Mouse (Mus musculus) limb, embryonic 15.5 days (tissue): ENCODE measurements at regions not wholly inside any gene's neighbourhood (a gene's known extent, or its start where the extent isn't known, plus 50 kb on each side); places are given as distances from the start of the nearest gene placed in this dataset.

Source experiments
- ATAC-seq: fragments of 200-750 bp; cut with Nextera tagmentation; 2 replicates; pipeline ENCODE4 v1.8.0; 2017; ENCODE audit warnings: low read depth, moderate TSS enrichment; ENCODE audit not compliant: insufficient number of reproducible peaks, low FRiP score, low TSS enrichment
- H3K27ac ChIP-seq: fragments of 300-500 bp; sonication (generic); 2 replicates; pipeline ENCODE4 v1.5.1; 2015; ENCODE audit warnings: moderate library complexity, mild to moderate bottlenecking, inconsistent platforms
- H3K27me3 ChIP-seq: fragments of 300-500 bp; sonication (generic); 2 replicates; pipeline ENCODE4 v1.6.1; 2015; ENCODE audit warnings: inconsistent platforms
- H3K36me3 ChIP-seq: fragments of 300-500 bp; sonication (generic); 2 replicates; pipeline ENCODE4 v1.6.1; 2015; ENCODE audit warnings: inconsistent platforms
- H3K4me1 ChIP-seq: fragments of 300-500 bp; sonication (generic); 2 replicates; pipeline ENCODE4 v1.6.1; 2015; ENCODE audit warnings: inconsistent platforms
- H3K4me2 ChIP-seq: fragments of 300-500 bp; sonication (generic); 2 replicates; pipeline ENCODE4 v1.6.1; 2015; ENCODE audit warnings: mild to moderate bottlenecking, inconsistent platforms
- H3K4me3 ChIP-seq: fragments of 300-500 bp; sonication (generic); 2 replicates; pipeline ENCODE4 v1.5.1; 2015; ENCODE audit warnings: mild to moderate bottlenecking, inconsistent platforms
- H3K9ac ChIP-seq: fragments of 300-500 bp; sonication (generic); 2 replicates; pipeline ENCODE4 v1.6.1; 2015; ENCODE audit warnings: inconsistent platforms
- H3K9me3 ChIP-seq: fragments of 300-500 bp; sonication (generic); 2 replicates; pipeline ENCODE4 v1.6.1; 2016; ENCODE audit warnings: inconsistent platforms
- WGBS: fragments of 180-500 bp; shearing (Covaris S2); methylation state at CpG from one replicate; pipeline ENCODE4 v1.1.7; 2015; 5-methylcytosine and 5-hydroxymethylcytosine counted together

GRCm38 (mm10) chr2:161398061-161398460, 289.2 kb upstream of the Chd6 start:
- Histone ChIP-seq H3K9me3 (no peaks in the 10 kb centered on the region), H3K9ac (no peak overlapping the region), H3K27ac (no peak overlapping the region), H3K36me3 (no peaks in the 10 kb centered on the region), H3K4me1 (no peaks in the 10 kb centered on the region), H3K4me3 (no peak overlapping the region), H3K27me3 (no peaks in the 10 kb centered on the region), H3K4me2 (no peak overlapping the region)
- no peak for ATAC-seq
- WGBS = 78% methylated on average over 3 of the region's 3 CpGs

DNA sequence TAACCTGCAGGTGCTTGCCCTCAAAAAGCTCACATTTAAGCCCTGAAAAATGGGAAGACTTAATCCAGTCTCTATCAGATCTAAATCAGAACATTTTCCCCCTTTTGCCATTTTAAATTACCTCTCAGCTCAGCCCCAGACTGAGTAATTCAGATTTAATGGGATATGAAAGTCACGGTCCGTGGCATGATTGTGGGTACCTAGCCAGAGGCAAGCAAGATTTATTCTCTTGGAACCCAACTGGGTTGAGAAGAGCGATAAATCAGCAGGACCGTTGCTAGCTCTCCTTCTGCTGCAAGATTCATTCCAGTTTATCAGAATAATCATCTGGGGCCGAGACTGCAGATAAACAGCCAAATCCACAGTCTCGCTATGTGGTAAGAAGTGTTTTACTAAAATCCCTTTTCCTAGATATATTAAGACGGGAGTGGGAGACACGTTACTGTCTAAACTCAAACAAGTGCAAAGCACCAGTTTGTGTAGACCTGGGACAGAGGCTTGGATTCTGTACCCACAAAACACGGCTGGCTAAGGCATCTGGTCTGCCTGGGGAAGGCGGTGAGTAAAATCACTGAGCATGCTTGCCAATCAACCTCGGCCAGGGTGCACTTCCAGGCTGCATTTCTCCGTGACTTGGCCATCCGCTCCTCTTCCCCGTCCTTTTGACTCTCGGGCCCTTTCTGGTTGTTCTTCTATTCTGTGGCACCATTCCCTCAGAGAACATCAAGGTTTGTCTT, 282.2 kb upstream of the Chd6 start:
- Histone ChIP-seq H3K36me3 (no peaks in the 10 kb centered on the region), H3K27me3 (no peaks in the 10 kb centered on the region), H3K4me2 (no peak overlapping the region), H3K27ac (no peak overlapping the region), H3K9me3 (no peaks in the 10 kb centered on the region), H3K4me3 (no peak overlapping the region), H3K9ac (no peak overlapping the region), H3K4me1 (no peaks in the 10 kb centered on the region)
- ATAC-seq = no peak
- WGBS = 67% methylated on average over 15 of the region's 15 CpGs

DNA sequence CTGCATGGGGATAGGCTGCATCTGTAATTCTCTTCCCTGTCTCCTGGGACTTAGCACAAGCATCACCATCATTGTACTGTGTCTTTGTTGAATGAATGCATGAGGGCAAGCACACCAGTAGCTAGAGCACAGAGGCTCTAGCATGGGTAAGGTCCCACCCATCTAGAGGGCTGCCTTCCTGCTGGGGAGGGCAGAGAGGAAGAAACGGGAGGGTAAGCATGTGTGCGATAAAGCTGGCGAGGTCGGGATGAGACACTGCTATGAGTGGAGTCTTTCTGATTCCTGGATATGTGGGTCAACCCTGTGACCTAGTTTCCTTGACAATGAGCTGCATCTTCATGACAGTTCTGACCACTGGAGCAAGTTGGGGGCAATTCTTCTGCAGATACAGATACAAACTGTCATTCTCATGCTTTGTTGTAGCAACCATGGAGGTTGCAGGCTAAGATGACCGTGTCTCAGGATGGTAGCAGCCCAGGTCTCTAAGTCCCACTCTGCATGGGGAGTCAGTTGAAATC, 280.5 kb upstream of the Chd6 start:
- H3K9me3 ChIP-seq = no peaks in the 10 kb centered on the region
- H3K27me3 ChIP-seq = no peaks in the 10 kb centered on the region
- no peak overlapping the region for H3K9ac ChIP-seq
- 91% methylated on average over 5 of the region's 5 CpGs for WGBS
- H3K4me2 ChIP-seq = no peak overlapping the region
- H3K36me3 ChIP-seq = no peaks in the 10 kb centered on the region
- no peak overlapping the region for H3K4me3 ChIP-seq
- H3K27ac ChIP-seq = no peak overlapping the region
- no peak for ATAC-seq
- no peaks in the 10 kb centered on the region for H3K4me1 ChIP-seq

- Histone ChIP-seq H3K27me3 (no peaks in the 10 kb centered on the region), H3K9ac (no peak overlapping the region), H3K36me3 (no peaks in the 10 kb centered on the region), H3K9me3 (no peaks in the 10 kb centered on the region), H3K4me3 (no peak overlapping the region), H3K27ac (no peak overlapping the region), H3K4me1 (no peaks in the 10 kb centered on the region), H3K4me2 (no peak overlapping the region)
- no peak for ATAC-seq
- 60% methylated on average over 6 of the region's 6 CpGs for WGBS
Measured at GRCm38 (mm10) chr2:161387054-161387453, 278.2 kb upstream of the Chd6 start.

GRCm38 (mm10) chr2:161382411-161382810, 273.5 kb upstream of the Chd6 start:
- no peak for ATAC-seq
- Histone ChIP-seq H3K27ac (no peak overlapping the region), H3K4me2 (no peak overlapping the region), H3K4me1 (no peaks in the 10 kb centered on the region), H3K4me3 (no peak overlapping the region), H3K36me3 (no peaks in the 10 kb centered on the region), H3K27me3 (no peaks in the 10 kb centered on the region), H3K9ac (no peak overlapping the region), H3K9me3 (no peaks in the 10 kb centered on the region)
- WGBS = 75% methylated on average over 3 of the region's 3 CpGs

GRCm38 (mm10) chr2:161378313-161378712, 269.4 kb upstream of the Chd6 start:
- Histone ChIP-seq H3K27me3 (no peaks in the 10 kb centered on the region), H3K4me2 (no peak overlapping the region), H3K27ac (no peak overlapping the region), H3K36me3 (no peaks in the 10 kb centered on the region), H3K4me1 (no peaks in the 10 kb centered on the region), H3K9me3 (no peaks in the 10 kb centered on the region), H3K9ac (no peak overlapping the region), H3K4me3 (no peak overlapping the region)
- 87% methylated on average over 4 of the region's 4 CpGs for WGBS
- ATAC-seq = no peak

GRCm38 (mm10) chr2:161362325-161362724, 253.4 kb upstream of the Chd6 start:
- H3K9me3 ChIP-seq = no peaks in the 10 kb centered on the region
- no peaks in the 10 kb centered on the region for H3K36me3 ChIP-seq
- no peak overlapping the region for H3K27ac ChIP-seq
- peak; percentile 30; the same call in 1 of the 2 replicates for ATAC-seq
- no peak overlapping the region for H3K4me2 ChIP-seq
- H3K27me3 ChIP-seq = no peaks in the 10 kb centered on the region
- no peak overlapping the region for H3K9ac ChIP-seq
- H3K4me1 ChIP-seq = 0 out of 2 replicates have a peak, but pooled peaks cover 4% of the 10 kb centered on the region
- 61% methylated on average over 3 of the region's 3 CpGs for WGBS
- no peak overlapping the region for H3K4me3 ChIP-seq

DNA sequence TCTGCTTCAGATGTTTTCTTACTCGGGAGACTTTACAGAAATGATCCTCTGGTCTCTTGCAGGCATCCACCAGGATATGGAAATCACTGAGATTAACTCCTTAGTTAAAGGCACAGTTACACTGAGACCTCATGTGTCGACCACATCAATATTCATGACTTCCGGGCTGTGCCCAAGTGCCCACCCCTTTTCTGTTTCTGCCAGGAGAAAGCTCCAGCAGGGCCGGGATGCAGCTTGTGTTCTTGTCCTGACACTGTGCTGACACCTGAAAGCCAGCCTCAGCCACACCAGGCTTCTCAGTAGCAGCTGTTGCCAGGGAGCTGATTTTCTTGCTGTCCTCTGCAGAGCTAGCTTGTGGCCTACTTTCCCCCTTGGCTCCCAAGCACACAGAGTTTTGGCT, 240.2 kb upstream of the Chd6 start:
- H3K9me3 ChIP-seq = no peaks in the 10 kb centered on the region
- no peak overlapping the region for H3K27ac ChIP-seq
- H3K4me3 ChIP-seq = no peak overlapping the region
- WGBS = 23% methylated on average over 4 of the region's 4 CpGs
- no peak overlapping the region for H3K4me2 ChIP-seq
- no peaks in the 10 kb centered on the region for H3K36me3 ChIP-seq
- H3K27me3 ChIP-seq = no peaks in the 10 kb centered on the region
- no peak for ATAC-seq
- H3K4me1 ChIP-seq = no peaks in the 10 kb centered on the region
- no peak overlapping the region for H3K9ac ChIP-seq

DNA sequence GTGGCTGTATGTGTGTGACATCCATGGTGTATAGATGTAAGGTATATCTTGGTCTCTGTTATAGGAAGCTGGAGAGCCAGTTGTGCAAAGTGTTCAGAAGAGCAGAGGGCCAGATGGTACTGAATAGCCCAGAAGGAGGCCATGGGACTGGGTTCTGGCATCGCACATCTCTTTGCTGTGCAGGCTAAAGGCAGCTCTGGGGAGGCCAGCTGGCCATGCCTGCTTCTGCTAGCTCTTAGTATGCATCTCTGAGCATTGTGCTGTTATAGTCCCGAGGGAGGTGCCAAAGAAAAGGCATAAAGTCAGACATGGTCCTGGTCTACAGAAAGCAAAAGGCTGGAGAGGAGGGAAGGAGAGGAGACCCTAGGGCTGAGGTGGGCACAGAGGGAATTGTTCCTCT, 235.1 kb upstream of the Chd6 start:
- WGBS = 83% methylated on average over 2 of the region's 2 CpGs
- Histone ChIP-seq H3K9ac (no peak overlapping the region), H3K27me3 (no peaks in the 10 kb centered on the region), H3K4me2 (no peak overlapping the region), H3K27ac (no peak overlapping the region), H3K4me1 (peaks cover 16% of the 10 kb centered on the region), H3K9me3 (no peaks in the 10 kb centered on the region), H3K36me3 (no peaks in the 10 kb centered on the region), H3K4me3 (no peak overlapping the region)
- ATAC-seq = no peak

DNA sequence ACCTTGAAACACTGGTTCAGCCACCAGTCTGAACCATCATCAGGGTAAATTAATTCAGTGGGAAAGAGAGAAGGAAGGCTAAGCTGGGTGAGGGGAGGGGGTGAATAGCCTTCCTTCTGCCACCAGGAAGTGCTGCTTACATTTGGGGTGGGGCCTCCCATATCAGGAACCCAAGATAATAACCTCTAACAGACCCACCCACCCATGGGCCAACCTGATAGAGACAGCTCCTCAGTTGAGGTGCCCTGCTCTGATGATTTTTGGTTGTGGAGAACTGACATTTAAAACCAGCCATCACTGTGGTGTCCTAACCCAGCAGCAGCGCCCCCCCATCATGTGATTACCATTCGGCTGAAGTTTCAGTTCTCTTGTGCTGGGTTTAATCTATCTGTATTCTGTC, 233.8 kb upstream of the Chd6 start:
- no peak for ATAC-seq
- WGBS = 90% methylated on average over 2 of the region's 2 CpGs
- no peak overlapping the region for H3K4me3 ChIP-seq

GRCm38 (mm10) chr2:161341368-161341891, 232.6 kb upstream of the Chd6 start:
- H3K36me3 ChIP-seq = no peaks in the 10 kb centered on the region
- no peak for ATAC-seq
- H3K4me2 ChIP-seq = no peak overlapping the region
- no peak overlapping the region for H3K27ac ChIP-seq
- peaks cover 16% of the 10 kb centered on the region for H3K4me1 ChIP-seq
- no peaks in the 10 kb centered on the region for H3K27me3 ChIP-seq
- H3K9me3 ChIP-seq = no peaks in the 10 kb centered on the region
- no peak overlapping the region for H3K9ac ChIP-seq
- 5% methylated on average over 11 of the region's 11 CpGs for WGBS
- no peak overlapping the region for H3K4me3 ChIP-seq

More for the DNA sequence above, 233.8 kb upstream of the Chd6 start:
- Histone ChIP-seq H3K9ac (no peak overlapping the region), H3K4me2 (no peak overlapping the region), H3K27ac (no peak overlapping the region), H3K4me1 (peaks cover 16% of the 10 kb centered on the region), H3K36me3 (no peaks in the 10 kb centered on the region), H3K9me3 (no peaks in the 10 kb centered on the region), H3K27me3 (no peaks in the 10 kb centered on the region)

- whole genome bisulfite sequencing = 80% methylated on average over 9 of the region's 9 CpGs
- no peak overlapping the region for H3K27ac ChIP-seq
- no peaks in the 10 kb centered on the region for H3K27me3 ChIP-seq
- no peak overlapping the region for H3K4me2 ChIP-seq
- H3K4me3 ChIP-seq = no peak overlapping the region
- H3K9ac ChIP-seq = no peak overlapping the region
- no peak for ATAC-seq
- no peaks in the 10 kb centered on the region for H3K9me3 ChIP-seq
- H3K4me1 ChIP-seq = peaks cover 16% of the 10 kb centered on the region
- no peaks in the 10 kb centered on the region for H3K36me3 ChIP-seq
Measured at GRCm38 (mm10) chr2:161340291-161340690, 231.4 kb upstream of the Chd6 start.
